Mouse (Mus musculus): ENCODE data around the gene Cyp46a1. TPM values are rescaled to one million over a fixed set of nuclear protein-coding genes. Genes with fewer than 3 reads are reported as not detected.

Gene Cyp46a1
- polyA plus RNA-seq, 1 experiment from 2014 or later: 8.0 TPM

DNA sequence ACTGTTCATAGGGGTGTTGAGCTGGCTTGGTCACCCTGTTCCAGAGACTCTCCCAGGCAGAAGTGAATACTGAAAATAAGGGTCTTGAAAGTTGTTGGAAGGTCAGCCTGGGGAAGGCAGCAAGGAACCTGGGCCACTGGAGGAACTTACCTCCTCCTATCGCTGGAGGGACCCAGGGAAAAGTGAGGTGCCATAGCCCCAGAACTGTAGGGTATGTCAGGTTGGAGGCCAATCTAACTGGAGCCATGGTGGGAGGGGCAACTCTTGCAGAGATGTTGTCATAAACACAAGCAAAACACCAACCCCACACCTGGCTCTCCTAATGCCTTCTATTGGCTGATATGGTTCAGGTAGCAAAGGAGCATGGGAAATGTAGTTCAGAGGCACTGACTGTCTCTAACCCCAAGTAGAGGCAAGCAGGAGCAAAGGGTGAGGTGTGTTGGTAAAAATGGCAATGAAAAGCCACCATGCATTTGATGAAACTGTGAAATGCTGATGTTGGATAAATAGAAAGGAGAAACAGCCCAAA, 20.9 kb upstream of the Cyp46a1 start:
- H3K9ac ChIP-seq: no peak overlapping the region
- ATAC-seq (ENCODE audit: insufficient number of reproducible peaks, insufficient read depth, low FRiP score, low TSS enrichment, low read depth): no peak
- H3K9me3 ChIP-seq: no peaks in the 10 kb centered on the region
- H3K27me3 ChIP-seq: peaks cover 51% of the 10 kb centered on the region
- H3K4me2 ChIP-seq: no peak overlapping the region
- no peak overlapping the region for H3K4me3 ChIP-seq
- no peak overlapping the region for H3K27ac ChIP-seq
- WGBS: 81% methylated on average over 1 of the region's 1 CpGs
- no peaks in the 10 kb centered on the region for H3K36me3 ChIP-seq
- peaks cover 14% of the 10 kb centered on the region for H3K4me1 ChIP-seq

DNA sequence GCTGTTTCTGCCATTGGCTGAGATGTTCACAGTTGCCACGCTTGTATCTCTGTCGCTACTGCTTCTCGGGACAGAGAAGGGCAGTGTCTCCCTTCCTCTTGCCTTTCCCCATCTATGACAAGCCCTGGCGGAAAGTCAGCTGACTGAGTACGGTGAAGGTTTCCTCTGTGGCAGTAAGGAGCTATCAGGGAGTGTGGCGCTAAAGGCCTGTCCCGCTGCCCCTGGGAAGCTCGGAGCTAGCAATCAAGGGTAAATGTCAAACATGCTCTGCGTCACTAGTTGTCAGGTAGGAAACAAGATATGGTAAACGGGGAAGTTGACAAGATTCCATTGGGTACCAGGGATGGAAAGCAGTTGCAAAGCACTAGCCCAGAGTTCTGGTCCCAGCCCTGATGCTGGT, 18.4 kb upstream of the Cyp46a1 start:
- Histone ChIP-seq H3K36me3 (no peaks in the 10 kb centered on the region), H3K4me1 (peaks cover 27% of the 10 kb centered on the region), H3K9ac (no peak overlapping the region), H3K4me3 (no peak overlapping the region), H3K27ac (no peak overlapping the region), H3K27me3 (peaks cover 66% of the 10 kb centered on the region), H3K9me3 (no peaks in the 10 kb centered on the region), H3K4me2 (no peak overlapping the region)
- no peak for ATAC-seq (ENCODE audit: insufficient number of reproducible peaks, insufficient read depth, low FRiP score, low TSS enrichment, low read depth)
- 29% methylated on average over 10 of the region's 10 CpGs for WGBS

DNA sequence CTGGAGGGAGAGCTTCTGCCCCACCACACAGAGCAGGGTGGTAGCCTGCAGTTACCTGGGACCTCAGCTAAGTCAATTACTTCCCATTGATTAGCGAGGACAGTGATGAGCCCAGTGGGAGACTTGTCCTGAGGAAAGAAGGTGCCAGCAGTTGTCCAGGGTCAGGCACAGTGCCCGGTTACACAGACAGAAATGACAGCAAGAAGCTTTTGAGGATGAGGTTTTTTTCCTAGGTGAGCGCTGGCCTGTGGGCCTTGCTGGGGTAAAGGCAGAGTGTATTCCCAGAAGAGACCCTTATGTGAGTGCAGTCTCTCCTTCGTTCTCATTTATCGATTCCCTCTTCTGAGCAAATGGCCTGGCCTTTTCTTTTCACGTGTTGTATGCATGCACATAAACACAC, 17.5 kb upstream of the Cyp46a1 start:
- no peak overlapping the region for H3K4me2 ChIP-seq
- WGBS: 25% methylated on average over 6 of the region's 6 CpGs

DNA sequence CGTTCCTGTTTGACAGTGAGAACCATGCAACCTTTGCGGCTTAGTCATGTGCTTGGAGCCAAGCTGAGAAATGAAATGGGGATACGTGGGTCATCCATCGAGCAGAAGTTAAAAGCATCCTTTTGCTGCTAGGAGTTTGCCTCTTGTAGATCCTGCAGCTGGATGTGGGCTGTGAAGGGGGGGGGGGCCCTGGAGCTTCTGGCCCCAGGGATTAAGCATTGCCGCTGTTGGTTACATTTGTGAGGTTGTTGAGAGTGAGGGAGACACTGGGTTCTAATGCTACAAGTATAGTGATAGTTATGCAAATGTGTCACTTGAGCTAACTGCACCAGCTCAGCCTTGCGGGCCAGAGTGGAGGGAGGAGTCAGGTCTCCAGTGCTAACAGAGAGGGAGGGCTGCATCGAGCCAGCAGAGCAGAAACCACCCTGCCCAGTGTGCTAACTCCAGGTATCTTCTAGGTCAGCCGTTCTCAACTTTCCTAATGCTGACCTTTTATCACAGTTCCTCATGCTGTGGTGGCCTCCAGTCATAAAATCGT, 16.9 kb upstream of the Cyp46a1 start:
- Histone ChIP-seq H3K27ac (no peak overlapping the region), H3K4me2 (no peak overlapping the region), H3K36me3 (no peaks in the 10 kb centered on the region), H3K27me3 (peaks cover 81% of the 10 kb centered on the region), H3K9me3 (no peaks in the 10 kb centered on the region), H3K4me3 (no peak overlapping the region), H3K9ac (no peak overlapping the region), H3K4me1 (peaks cover 28% of the 10 kb centered on the region)
- ATAC-seq (ENCODE audit: insufficient number of reproducible peaks, insufficient read depth, low FRiP score, low TSS enrichment, low read depth): no peak
- 8% methylated on average over 9 of the region's 9 CpGs for WGBS

More for the DNA sequence above, 17.5 kb upstream of the Cyp46a1 start:
- H3K9me3 ChIP-seq: no peaks in the 10 kb centered on the region
- H3K4me3 ChIP-seq: no peak overlapping the region
- H3K27ac ChIP-seq: no peak overlapping the region
- no peak overlapping the region for H3K9ac ChIP-seq
- H3K4me1 ChIP-seq: peaks cover 28% of the 10 kb centered on the region
- peaks cover 75% of the 10 kb centered on the region for H3K27me3 ChIP-seq
- no peaks in the 10 kb centered on the region for H3K36me3 ChIP-seq
- ATAC-seq (ENCODE audit: insufficient number of reproducible peaks, insufficient read depth, low FRiP score, low TSS enrichment, low read depth): no peak

DNA sequence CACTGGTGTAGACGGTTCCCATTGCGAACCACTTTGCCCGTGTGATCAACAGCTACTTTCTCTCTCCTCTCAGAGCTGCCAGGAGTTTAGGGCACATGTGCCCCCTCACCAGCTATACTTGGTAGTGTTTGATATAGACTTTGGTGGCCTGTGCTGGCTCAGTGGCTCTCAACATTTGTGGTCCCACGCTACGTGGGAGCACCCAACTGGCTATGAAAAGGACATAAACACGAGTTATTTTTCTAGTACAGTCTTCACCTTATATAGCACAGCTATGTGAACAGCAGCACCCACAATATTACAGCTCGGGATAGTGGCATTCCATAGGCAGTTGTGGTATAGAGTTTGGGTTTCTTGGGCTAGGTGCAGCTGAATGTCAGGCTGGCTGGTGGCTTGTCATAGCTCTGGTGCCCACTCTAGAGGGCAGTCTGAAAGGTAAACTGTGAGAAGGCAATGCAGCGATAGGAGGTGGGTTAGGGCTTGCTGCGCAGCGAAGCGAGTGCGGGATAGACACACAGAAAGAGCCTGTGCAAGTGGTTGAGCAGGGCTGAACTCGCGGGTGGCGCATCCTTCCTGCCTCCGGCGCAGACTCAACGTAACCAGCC, 16.3 kb upstream of the Cyp46a1 start:
- H3K4me3 ChIP-seq: peak overlapping the region; percentile 24
- WGBS: 12% methylated on average over 18 of the region's 18 CpGs
- 0 out of 2 replicates have a peak overlapping the region, but pooled peaks have one; percentile 40 for H3K9ac ChIP-seq
- H3K4me1 ChIP-seq: peaks cover 28% of the 10 kb centered on the region
- no peak for ATAC-seq (ENCODE audit: insufficient number of reproducible peaks, insufficient read depth, low FRiP score, low TSS enrichment, low read depth)
- H3K4me2 ChIP-seq: peak overlapping the region; percentile 53
- H3K27ac ChIP-seq: no peak overlapping the region
- H3K9me3 ChIP-seq: no peaks in the 10 kb centered on the region
- no peaks in the 10 kb centered on the region for H3K36me3 ChIP-seq
- H3K27me3 ChIP-seq: peaks cover 81% of the 10 kb centered on the region

DNA sequence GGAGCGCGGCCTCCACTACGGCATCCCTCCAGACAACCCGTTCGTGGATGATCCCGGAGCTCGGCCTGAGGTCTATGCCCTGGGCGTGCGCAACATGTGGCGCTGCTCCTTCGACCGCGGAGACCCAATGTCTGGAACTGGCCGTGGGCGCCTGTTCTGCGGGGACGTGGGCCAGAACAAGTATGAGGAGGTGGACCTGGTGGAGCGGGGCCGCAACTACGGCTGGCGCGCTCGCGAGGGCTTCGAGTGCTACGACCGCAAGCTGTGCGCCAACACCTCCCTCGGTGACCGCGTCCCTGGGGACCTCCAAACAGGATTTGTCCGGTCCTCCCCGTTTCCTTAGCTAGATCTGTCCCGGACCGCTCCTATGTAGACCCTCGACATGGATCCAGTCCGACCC, 15.7 kb upstream of the Cyp46a1 start:
- Histone ChIP-seq H3K9me3 (no peaks in the 10 kb centered on the region), H3K27me3 (peaks cover 79% of the 10 kb centered on the region), H3K4me1 (peaks cover 28% of the 10 kb centered on the region), H3K4me2 (peak overlapping the region; percentile 53), H3K36me3 (no peaks in the 10 kb centered on the region), H3K9ac (0 out of 2 replicates have a peak overlapping the region, but pooled peaks have one; percentile 40), H3K27ac (no peak overlapping the region), H3K4me3 (peak overlapping the region; percentile 24)
- WGBS: 4% methylated on average over 37 of the region's 37 CpGs
- no peak for ATAC-seq (ENCODE audit: insufficient number of reproducible peaks, insufficient read depth, low FRiP score, low TSS enrichment, low read depth)

DNA sequence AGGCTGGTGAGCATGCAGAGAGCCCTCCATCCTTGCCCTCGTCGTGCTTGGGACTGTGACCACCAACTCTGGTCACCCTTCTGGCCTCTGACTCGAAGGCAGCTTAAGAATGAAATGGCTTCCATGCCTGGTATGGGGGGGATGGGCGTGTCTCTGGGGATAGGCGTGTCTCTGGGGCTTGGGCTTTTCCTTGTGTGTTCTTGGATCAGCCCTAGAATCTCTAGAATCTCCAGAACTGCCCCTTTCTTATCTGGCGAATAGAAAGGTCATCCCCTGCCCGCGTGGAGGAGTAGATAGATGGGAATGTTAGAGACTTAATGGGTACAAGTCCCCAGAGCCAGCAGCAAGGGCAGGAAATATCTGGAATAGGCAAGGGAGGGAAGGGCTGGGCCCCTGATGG, 14.1 kb upstream of the Cyp46a1 start:
- ATAC-seq (ENCODE audit: insufficient number of reproducible peaks, insufficient read depth, low FRiP score, low TSS enrichment, low read depth): no peak
- Histone ChIP-seq H3K4me3 (no peak overlapping the region), H3K36me3 (no peaks in the 10 kb centered on the region), H3K4me2 (no peak overlapping the region), H3K27ac (no peak overlapping the region), H3K9me3 (no peaks in the 10 kb centered on the region), H3K9ac (no peak overlapping the region), H3K27me3 (peaks cover 71% of the 10 kb centered on the region), H3K4me1 (peaks cover 28% of the 10 kb centered on the region)
- WGBS: 9% methylated on average over 8 of the region's 8 CpGs

DNA sequence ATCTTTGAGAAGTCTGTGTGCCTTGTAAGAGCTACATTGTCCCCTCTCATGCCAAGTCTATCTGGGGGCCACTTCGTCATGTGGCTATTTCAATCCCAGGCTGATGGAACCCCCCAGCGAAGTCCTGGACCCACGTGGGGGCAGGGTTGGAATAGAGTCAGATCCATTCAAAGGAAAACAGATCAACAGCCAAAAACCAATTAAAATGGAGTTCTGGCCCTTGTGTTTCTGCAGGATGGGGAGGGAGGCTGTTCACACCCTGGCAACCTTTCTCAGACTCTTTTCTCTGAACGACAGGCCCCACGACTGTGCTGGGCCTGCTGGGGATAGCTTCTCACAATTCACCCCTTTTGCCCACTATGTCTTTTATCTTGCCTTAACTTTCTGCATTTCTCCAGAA, 7.8 kb upstream of the Cyp46a1 start:
- Histone ChIP-seq H3K9me3 (no peaks in the 10 kb centered on the region), H3K4me2 (no peak overlapping the region), H3K4me3 (no peak overlapping the region), H3K36me3 (no peaks in the 10 kb centered on the region), H3K27ac (no peak overlapping the region), H3K4me1 (peaks cover 13% of the 10 kb centered on the region), H3K27me3 (peaks cover 64% of the 10 kb centered on the region), H3K9ac (no peak overlapping the region)
- ATAC-seq (ENCODE audit: insufficient number of reproducible peaks, insufficient read depth, low FRiP score, low TSS enrichment, low read depth): no peak
- 56% methylated on average over 5 of the region's 5 CpGs for WGBS

DNA sequence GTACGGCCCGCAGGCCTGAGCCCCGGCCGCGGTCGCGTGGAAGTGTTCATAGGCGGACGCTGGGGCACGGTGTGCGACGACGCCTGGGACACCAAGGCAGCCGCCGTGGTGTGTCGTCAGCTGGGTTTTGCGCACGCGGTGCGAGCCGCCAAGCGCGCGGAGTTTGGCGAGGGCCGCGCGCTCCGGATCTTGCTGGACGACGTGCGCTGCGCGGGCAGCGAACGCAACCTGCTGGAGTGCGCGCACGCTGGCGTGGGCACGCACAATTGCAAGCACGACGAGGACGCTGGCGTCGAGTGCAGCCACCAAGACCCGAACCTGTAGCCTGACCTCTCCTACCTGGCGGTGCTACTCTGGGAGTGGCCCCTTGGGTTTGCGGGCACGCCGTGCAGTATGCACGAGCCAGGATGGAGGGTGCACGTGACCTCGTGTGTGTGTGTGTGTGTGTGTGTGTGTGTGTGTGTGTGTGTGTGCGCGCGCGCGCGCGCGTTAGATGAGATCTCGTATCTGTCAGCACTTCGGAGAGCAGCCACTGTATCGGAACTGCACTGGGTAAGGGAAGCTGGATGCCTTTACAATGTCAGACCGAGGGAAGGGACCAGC, 6.2 kb upstream of the Cyp46a1 start:
- no peaks in the 10 kb centered on the region for H3K9me3 ChIP-seq
- H3K9ac ChIP-seq: peak overlapping the region; percentile 64
- no peak for ATAC-seq (ENCODE audit: insufficient number of reproducible peaks, insufficient read depth, low FRiP score, low TSS enrichment, low read depth)
- H3K4me2 ChIP-seq: peak overlapping the region; percentile 82
- H3K27ac ChIP-seq: no peak overlapping the region
- peaks cover 15% of the 10 kb centered on the region for H3K4me1 ChIP-seq
- 3% methylated on average over 66 of the region's 66 CpGs for WGBS
- H3K36me3 ChIP-seq: no peaks in the 10 kb centered on the region
- H3K27me3 ChIP-seq: peaks cover 62% of the 10 kb centered on the region
- peak overlapping the region; percentile 48 for H3K4me3 ChIP-seq

DNA sequence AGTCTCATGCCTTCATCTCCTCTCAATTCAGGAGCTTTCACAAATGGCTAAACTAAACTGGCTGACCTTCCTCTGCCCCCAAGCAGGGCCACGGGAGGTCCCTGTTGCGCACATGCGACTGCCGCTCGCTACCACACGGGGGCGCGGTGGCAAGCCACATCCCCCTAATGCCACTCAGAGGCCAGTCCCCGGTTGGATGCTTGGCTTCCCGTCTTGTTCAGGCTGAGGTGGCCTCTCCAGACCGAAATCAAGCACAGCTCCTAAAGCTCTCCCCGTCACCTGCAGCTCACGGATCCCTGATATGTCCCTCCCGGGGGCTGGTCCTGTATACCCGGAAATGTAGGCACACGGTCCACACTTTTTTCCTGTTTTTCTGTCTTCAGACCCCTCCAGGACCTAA, 1.1 kb upstream of the Cyp46a1 start:
- WGBS: under 1% methylated on average over 16 of the region's 16 CpGs
- Histone ChIP-seq H3K4me3 (peak overlapping the region; percentile 68), H3K4me1 (peaks cover 22% of the 10 kb centered on the region), H3K4me2 (peak overlapping the region; percentile 99), H3K36me3 (no peaks in the 10 kb centered on the region), H3K9ac (peak overlapping the region; percentile 38; the same call in 1 of the 2 replicates), H3K9me3 (no peaks in the 10 kb centered on the region), H3K27ac (no peak overlapping the region), H3K27me3 (peaks cover 68% of the 10 kb centered on the region)
- ATAC-seq (ENCODE audit: insufficient number of reproducible peaks, insufficient read depth, low FRiP score, low TSS enrichment, low read depth): no peak

DNA sequence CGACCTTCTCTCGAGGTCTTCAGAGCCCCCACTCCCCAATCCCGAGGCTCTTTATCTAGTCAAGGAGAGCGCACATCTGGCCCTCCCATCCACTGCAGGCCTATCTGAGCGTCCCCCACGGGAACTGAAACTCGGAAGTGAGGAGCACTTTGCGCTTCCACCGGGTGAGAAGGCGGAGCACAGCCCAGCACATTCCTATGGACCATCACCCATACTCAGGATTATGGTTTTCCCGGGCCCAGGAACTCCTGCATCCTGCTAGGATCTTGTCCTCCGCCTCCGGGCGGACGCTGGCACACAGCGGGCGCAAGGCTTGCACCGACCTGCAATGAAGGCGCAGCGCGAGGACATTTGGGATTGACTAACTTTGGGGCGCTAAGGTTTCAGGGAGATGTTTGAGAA, 699 bp upstream of the Cyp46a1 start:
- H3K9ac ChIP-seq: peak overlapping the region; percentile 38; the same call in 1 of the 2 replicates
- H3K27me3 ChIP-seq: peaks cover 64% of the 10 kb centered on the region
- H3K4me2 ChIP-seq: peak overlapping the region; percentile 99
- peaks cover 18% of the 10 kb centered on the region for H3K4me1 ChIP-seq
- peak; percentile 13; the same call in 1 of the 2 replicates for ATAC-seq (ENCODE audit: insufficient number of reproducible peaks, insufficient read depth, low FRiP score, low TSS enrichment, low read depth)
- no peaks in the 10 kb centered on the region for H3K9me3 ChIP-seq
- peak overlapping the region; percentile 68 for H3K4me3 ChIP-seq
- no peak overlapping the region; the same call in 1 of the 2 replicates for H3K27ac ChIP-seq
- WGBS: 2% methylated on average over 22 of the region's 22 CpGs
- no peaks in the 10 kb centered on the region for H3K36me3 ChIP-seq

DNA sequence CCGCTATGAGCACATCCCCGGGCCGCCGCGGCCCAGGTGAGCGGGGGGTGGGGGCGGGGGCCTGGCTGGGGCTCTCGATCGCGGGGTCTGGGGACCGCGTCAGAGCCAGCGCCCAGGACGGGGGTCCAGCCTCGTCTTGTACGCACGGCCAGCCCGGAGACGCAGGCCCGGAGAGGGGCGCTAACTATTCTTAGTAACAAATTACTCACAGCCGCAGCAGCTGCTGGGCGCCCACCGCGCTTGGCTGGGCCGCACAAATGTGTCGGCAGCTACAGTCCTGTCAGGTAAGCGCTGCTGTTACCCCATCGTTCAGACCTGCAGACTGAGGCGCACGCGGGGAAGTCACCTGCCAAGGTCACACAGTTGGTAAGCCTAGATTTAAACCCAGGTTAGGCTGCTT, 348 bp downstream of the Cyp46a1 start:
- H3K4me2 ChIP-seq: peak overlapping the region; percentile 99
- H3K36me3 ChIP-seq: no peaks in the 10 kb centered on the region
- WGBS: 1% methylated on average over 32 of the region's 32 CpGs
- H3K27ac ChIP-seq: no peak overlapping the region
- peak overlapping the region; percentile 68 for H3K4me3 ChIP-seq
- H3K27me3 ChIP-seq: peaks cover 53% of the 10 kb centered on the region
- peaks cover 21% of the 10 kb centered on the region for H3K4me1 ChIP-seq
- no peak; the same call in 1 of the 2 replicates for ATAC-seq (ENCODE audit: insufficient number of reproducible peaks, insufficient read depth, low FRiP score, low TSS enrichment, low read depth)
- H3K9ac ChIP-seq: peak overlapping the region; percentile 75
- no peaks in the 10 kb centered on the region for H3K9me3 ChIP-seq
